Mouse (Mus musculus) kidney, postnatal 10 days (tissue): ENCODE data around the gene Osgep.
"Not testable (repeated sequence)": the region's sequence is repeated elsewhere in the genome, so short reads cannot be mapped to it uniquely, and the experiment has no call there.

ENCODE experiments used
- DNase-seq: peaks from one replicate; pipeline ENCODE4 v3.0.0; 2021; ENCODE audit warnings: mixed read lengths

Gene Osgep

GRCm38 (mm10) chr14:50876236-50876950 lies 48.3 kb downstream of the Osgep start:
- DNase-seq, result no peak

DNA sequence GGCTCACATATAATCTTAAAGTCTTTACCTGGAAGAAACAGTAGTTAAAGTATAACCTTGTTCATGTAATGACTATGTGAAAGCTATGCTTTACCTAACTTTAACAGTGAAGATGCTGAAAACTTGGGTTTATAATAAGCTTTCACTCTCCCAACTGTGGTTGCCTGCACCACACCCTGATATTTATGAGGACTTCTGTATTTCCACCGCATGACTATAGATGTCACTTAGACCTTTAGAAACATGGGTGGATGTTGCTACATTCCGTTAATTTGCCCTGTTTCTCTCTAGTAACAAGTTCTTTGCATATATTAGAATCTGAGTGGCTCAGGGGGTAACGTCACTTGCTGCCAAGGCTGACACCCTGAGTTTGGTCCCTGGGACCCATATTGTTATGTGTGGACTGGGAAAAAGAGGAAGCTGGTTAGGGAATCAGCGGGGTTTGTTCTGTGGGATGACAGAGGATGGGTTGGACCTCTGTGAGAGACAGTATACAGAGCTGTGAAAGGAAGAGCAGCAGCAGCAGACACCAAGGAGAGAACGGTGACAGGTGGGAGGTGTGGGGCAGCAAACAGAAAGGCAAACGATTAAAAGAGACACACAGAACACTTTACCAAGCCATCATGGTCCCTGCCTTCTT lies 49.0 kb downstream of the Osgep start:
- DNase-seq, result no peak

DNA sequence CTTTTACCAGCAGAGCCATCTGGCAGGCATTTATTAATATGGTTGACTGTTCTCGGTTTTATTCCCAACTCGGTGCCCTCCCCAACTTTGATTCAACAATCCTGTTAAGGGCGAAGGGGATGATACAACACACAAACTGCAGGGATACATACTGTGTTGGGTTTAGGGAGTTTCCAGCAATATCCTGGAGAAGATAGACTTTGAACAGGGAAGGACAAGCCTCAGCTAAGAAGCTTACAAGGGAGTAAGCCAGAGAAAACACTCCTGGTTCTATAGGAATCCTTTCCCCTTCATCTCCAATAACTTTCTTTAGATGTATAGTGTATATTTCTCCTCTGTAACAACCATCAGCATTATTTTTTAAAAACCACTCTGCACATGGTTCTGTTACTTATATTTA lies 49.5 kb downstream of the Osgep start:
- no peak for DNase-seq

- no peak for DNase-seq
These were observed 53.4 kb downstream of the Osgep start for GRCm38 (mm10) chr14:50871284-50871683.

- no peak for DNase-seq
These were observed 53.9 kb downstream of the Osgep start for GRCm38 (mm10) chr14:50870805-50871143.

DNA sequence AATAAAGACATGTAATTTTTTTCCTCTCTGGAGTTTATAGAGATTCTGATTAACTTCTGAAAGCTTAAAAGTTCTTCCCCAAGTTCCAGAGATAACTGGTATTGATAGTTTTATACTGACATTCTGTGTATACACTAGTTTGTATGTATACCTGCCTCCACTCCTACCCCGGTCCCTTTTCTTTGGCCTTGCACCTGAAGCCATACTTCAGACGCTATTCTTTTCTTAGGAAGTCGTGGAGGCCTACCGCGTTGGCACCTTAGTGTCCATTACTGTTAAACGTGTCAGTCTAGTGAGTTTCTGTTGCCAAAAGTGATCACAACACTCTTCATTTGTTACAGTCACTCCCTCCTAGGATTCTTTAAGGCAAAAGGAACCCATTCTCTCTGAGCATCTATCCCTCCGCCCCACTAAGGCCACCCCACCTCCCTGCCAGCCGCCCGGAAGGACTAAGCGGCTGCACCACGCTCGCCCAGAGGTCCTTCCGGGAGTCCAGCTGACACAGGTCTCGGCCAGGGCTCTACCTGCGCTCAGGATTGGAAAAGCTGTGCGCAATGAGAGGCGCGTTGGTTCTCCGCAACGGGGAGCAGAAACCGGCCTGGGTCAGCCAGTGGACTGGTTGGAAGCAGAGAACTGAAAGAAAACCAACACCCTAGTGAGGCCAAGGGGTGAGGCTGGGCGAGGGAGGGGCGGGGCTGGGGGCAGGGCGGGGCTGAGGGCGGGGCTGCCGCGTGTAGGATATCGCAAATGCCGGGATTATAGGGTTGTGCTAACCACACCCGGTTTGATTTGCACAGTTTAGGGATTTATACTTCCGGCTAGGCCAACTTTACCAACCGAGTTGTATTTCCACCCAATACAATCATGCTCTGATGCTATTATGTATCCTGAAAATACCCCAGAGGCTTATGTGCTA lies 54.5 kb downstream of the Osgep start, which contains the start of gene Tep1:
Gene Tep1, minus strand, starts transcription at position 672 of the 916 bp plus-strand sequence.
- DNase-seq, result peak; percentile 78

GRCm38 (mm10) chr14:50868656-50869055 lies 56.0 kb downstream of the Osgep start:
- no peak for DNase-seq

- DNase-seq, result no peak
These were observed 56.5 kb downstream of the Osgep start for GRCm38 (mm10) chr14:50868211-50868610.

GRCm38 (mm10) chr14:50866966-50867365 lies 57.7 kb downstream of the Osgep start:
- no peak for DNase-seq

DNA sequence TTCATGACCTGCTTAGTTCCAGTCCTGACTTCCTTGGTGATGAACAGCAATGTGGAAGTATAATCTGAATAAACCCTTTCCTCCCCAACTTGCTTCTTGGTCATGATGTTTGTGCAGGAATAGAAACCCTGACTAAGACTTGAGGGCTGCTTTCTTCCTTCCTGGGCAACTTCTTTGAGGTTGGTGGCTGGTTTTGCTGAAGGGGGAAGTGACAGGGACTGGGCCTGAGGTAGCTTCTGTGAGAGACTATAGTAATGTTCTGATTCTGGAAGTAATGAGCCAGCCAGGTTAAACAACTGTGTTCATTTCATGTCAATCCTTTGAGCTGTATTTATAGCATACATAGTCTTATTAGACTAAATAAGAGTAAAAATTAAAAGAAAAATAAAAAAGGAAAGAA lies 59.7 kb downstream of the Osgep start:
- not testable (repeated sequence) for DNase-seq

- no peak for DNase-seq
These were observed 62.1 kb downstream of the Osgep start for GRCm38 (mm10) chr14:50862641-50863040.
